Mouse (Mus musculus) lung, postnatal 0 days (tissue): ENCODE results near the gene Nkx2-5. TPM values are rescaled to one million over a fixed set of nuclear protein-coding genes. Genes with fewer than 3 reads are reported as not detected.

ENCODE experiments used
- ATAC-seq: fragments of 200-750 bp; cut with Nextera tagmentation; 2 replicates; pipeline ENCODE4 v1.8.0; 2017; ENCODE audit warnings: moderate library complexity
- DNase-seq: peaks from one replicate; pipeline ENCODE4 v3.0.0-alpha.2; 2016; ENCODE audit warnings: low spot score
- H3K27ac ChIP-seq: fragments of 300-500 bp; sonication (generic); 2 replicates; pipeline ENCODE4 v1.5.1; 2014; ENCODE audit warnings: antibody characterized with exemption, mild to moderate bottlenecking, low read length, mixed read lengths
- H3K27me3 ChIP-seq: fragments of 300-500 bp; sonication (generic); replicated peaks from 2 replicates; pipeline ENCODE4 v1.6.1; 2014; ENCODE audit warnings: low read length, mixed read lengths; ENCODE audit not compliant: insufficient read depth
- H3K36me3 ChIP-seq: fragments of 300-500 bp; sonication (generic); 2 replicates; pipeline ENCODE4 v1.6.1; 2014; ENCODE audit warnings: low read length, mixed read lengths; ENCODE audit not compliant: insufficient read depth
- H3K4me1 ChIP-seq: fragments of 300-500 bp; sonication (generic); 2 replicates; pipeline ENCODE4 v1.6.1; 2014; ENCODE audit warnings: antibody characterized with exemption, low read depth, low read length, mixed read lengths; ENCODE audit not compliant: insufficient read depth
- H3K4me2 ChIP-seq: fragments of 300-500 bp; sonication (generic); replicated peaks from 2 replicates; pipeline ENCODE4 v1.6.1; 2014; ENCODE audit warnings: low read depth, mild to moderate bottlenecking, low read length, moderate library complexity, mixed read lengths
- H3K4me3 ChIP-seq: fragments of 300-500 bp; sonication (generic); 2 replicates; pipeline ENCODE4 v1.5.1; 2014; ENCODE audit warnings: low read depth, low read length
- H3K9ac ChIP-seq: fragments of 300-500 bp; sonication (generic); replicated peaks from 2 replicates; pipeline ENCODE4 v1.6.1; 2014; ENCODE audit warnings: low read depth, mild to moderate bottlenecking
- H3K9me3 ChIP-seq: fragments of 300-500 bp; sonication (generic); 2 replicates; pipeline ENCODE4 v1.6.1; 2016; ENCODE audit warnings: low read length, mixed read lengths
- CTCF ChIP-seq: IDR thresholded peaks from 2 replicates; pipeline ENCODE4 v1.5.1; 2016; ENCODE audit warnings: antibody characterized with exemption, mild to moderate bottlenecking
- EP300 ChIP-seq: IDR thresholded peaks from 2 replicates; pipeline ENCODE4 v1.6.1; 2016; ENCODE audit warnings: antibody characterized with exemption, mild to moderate bottlenecking, control low read depth
- WGBS: fragments of 180-500 bp; shearing (Covaris S2); extraction: QIAGEN DNeasy Blood & Tissue Kit; methylation state at CpG from one replicate; pipeline ENCODE4 v1.1.7; 2014; 5-methylcytosine and 5-hydroxymethylcytosine counted together
- polyA plus RNA-seq: library from polyadenylated mRNA; unstranded; fragments of >200 nt; fragmentation: Nextera tagmentation; extraction: Ambion mirVana; gene quantifications from 2 replicates; pipeline ENCODE4 v1.2.1, GENCODE M21; 2015

Nkx2-5 gene
- polyA plus RNA-seq, 1 experiment from 2014 or later, result 0.38 TPM

DNA sequence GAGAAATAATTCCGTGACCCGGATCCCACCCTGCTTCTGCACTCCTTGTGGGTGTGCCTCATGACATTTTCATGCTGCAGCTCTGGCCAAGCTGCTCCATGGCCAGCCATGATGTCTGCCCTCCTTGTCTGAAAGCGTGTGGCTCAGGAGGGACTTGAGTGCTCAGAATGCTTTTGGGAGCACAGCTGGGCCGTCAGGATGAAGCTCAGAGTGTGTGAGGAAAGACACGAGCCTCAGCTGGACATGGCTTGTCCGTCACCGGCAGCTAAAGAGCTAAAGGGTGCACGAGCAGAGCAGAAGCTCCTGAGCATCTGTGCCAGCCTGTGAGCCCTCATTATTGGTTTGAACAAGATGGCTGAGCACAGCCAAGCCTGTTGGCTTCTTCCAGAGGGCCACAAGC, 28.7 kb upstream of the Nkx2-5 start:
- Histone ChIP-seq H3K36me3 (no peaks in the 10 kb centered on the region), H3K4me1 (no peaks in the 10 kb centered on the region), H3K9me3 (no peaks in the 10 kb centered on the region), H3K4me3 (no peak overlapping the region), H3K4me2 (no peak overlapping the region), H3K9ac (no peak overlapping the region), H3K27ac (peak overlapping the region; percentile 69), H3K27me3 (no peaks in the 10 kb centered on the region)
- ATAC-seq (peak; percentile 25; the same call in 1 of the 2 replicates), DNase-seq (no peak)
- WGBS, result 55% methylated on average over 8 of the region's 8 CpGs
- TF ChIP-seq EP300 (no peak), CTCF (no peak)

DNA sequence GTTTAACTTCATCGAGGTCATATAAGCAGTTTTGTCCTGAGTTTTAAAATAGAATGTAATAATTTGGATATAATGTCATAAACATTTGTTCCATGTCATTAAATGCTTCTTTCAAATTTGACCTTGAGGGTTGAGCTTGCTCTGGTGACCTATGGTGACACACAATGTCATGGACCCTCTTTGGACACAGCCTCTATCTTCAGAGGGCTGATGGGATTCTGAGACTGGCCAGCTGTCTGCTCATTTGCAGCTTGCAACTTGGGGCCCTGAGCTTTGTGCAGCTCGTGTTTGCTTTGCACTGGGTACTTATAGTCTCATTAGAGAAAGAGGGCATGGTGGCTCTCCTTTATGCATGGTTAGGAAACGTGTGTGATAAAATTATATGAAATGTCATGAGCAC, 28.1 kb upstream of the Nkx2-5 start:
- Histone ChIP-seq H3K4me1 (no peaks in the 10 kb centered on the region), H3K4me2 (no peak overlapping the region), H3K9ac (no peak overlapping the region), H3K36me3 (no peaks in the 10 kb centered on the region), H3K9me3 (no peaks in the 10 kb centered on the region), H3K27me3 (no peaks in the 10 kb centered on the region), H3K27ac (0 out of 2 replicates have a peak overlapping the region, but pooled peaks have one; percentile 69), H3K4me3 (no peak overlapping the region)
- DNase-seq, result peak; percentile 86
- TF ChIP-seq CTCF, result no peak
- peak; percentile 73 for TF ChIP-seq EP300
- 45% methylated on average over 3 of the region's 3 CpGs for WGBS
- peak; percentile 90 for ATAC-seq

DNA sequence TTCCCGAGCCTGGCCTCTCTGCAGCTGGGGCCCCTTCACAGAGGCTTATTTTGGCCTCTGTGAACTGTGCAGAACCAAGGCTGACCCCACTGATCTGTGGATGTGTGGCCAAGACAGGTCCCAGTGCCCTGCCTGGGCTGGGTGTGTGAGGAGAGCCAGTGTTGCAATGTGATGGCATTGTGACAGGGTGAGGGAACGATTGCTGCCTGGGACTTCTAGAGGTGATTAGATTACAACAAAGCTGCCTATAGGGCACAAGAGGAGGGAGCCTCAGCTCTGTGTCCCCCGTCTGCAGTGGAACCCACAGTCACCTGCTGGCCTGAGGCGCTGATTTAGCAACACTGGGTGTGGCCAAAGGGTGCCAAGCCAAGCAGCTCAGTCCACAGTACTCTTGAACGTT, 23.9 kb upstream of the Nkx2-5 start:
- Histone ChIP-seq H3K4me1 (no peaks in the 10 kb centered on the region), H3K27ac (no peak overlapping the region), H3K9ac (no peak overlapping the region), H3K36me3 (no peaks in the 10 kb centered on the region), H3K4me2 (no peak overlapping the region), H3K4me3 (no peak overlapping the region), H3K27me3 (no peaks in the 10 kb centered on the region), H3K9me3 (no peaks in the 10 kb centered on the region)
- WGBS, result 22% methylated on average over 5 of the region's 5 CpGs
- DNase-seq (peak; percentile 49), ATAC-seq (peak; percentile 29; the same call in 1 of the 2 replicates)
- no peak for TF ChIP-seq EP300
- no peak for TF ChIP-seq CTCF

DNA sequence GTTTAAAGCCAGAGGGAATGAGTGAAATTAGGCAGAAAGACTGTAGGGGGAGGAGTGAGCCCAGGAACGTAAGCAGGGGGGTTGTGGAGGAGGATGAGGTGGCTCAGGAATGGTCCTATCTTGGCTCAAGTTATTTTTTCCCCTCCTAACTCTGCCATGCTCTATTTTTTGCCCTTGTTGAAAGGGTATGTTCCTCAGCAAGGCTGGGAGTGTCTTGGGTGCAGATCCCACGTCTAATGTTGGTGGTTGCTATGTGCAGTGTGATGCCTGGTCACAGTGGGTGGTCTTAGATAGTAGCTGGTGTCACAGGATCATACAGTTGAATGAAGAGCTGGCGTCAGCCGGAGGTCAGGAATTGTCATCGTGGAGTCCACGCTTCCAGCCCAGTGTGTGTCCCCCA, 20.3 kb upstream of the Nkx2-5 start:
- Histone ChIP-seq H3K4me1 (no peaks in the 10 kb centered on the region), H3K9ac (no peak overlapping the region), H3K4me3 (no peak overlapping the region), H3K9me3 (no peaks in the 10 kb centered on the region), H3K27me3 (no peaks in the 10 kb centered on the region), H3K36me3 (no peaks in the 10 kb centered on the region), H3K27ac (no peak overlapping the region), H3K4me2 (no peak overlapping the region)
- TF ChIP-seq CTCF, result no peak; the same call in 1 of the 2 replicates
- no peak for TF ChIP-seq EP300
- DNase-seq (no peak), ATAC-seq (no peak)
- 44% methylated on average over 6 of the region's 6 CpGs for WGBS

DNA sequence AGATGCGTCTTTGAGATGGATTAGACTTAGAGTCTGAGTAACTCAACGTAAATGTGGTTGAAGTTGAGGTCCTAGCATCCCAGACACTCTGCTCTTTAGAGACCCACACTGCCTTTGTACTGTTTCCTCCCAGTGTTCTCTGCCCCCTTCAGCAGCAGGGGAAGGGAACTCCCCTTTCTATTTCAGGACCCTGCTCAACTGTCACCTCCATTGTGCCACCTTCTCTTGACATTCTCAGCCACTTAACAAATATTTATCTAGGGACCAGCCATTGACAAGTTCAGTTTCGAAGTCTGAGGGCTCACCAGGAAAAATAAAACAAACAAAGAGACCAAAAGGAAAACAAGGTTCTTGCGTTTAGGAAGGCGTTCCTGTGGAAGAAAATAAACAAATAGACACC, 19.5 kb upstream of the Nkx2-5 start:
- H3K4me2 ChIP-seq, result no peak overlapping the region
- no peak for ATAC-seq
- no peak overlapping the region for H3K4me3 ChIP-seq
- H3K4me1 ChIP-seq, result no peaks in the 10 kb centered on the region
- H3K9ac ChIP-seq, result no peak overlapping the region
- H3K27ac ChIP-seq, result no peak overlapping the region
- no peaks in the 10 kb centered on the region for H3K36me3 ChIP-seq
- no peaks in the 10 kb centered on the region for H3K9me3 ChIP-seq
- H3K27me3 ChIP-seq, result 0 out of 2 replicates have a peak, but pooled peaks cover 1% of the 10 kb centered on the region
- DNase-seq, result no peak
- TF ChIP-seq CTCF, result no peak
- no peak for TF ChIP-seq EP300
- WGBS, result 22% methylated on average over 5 of the region's 5 CpGs

DNA sequence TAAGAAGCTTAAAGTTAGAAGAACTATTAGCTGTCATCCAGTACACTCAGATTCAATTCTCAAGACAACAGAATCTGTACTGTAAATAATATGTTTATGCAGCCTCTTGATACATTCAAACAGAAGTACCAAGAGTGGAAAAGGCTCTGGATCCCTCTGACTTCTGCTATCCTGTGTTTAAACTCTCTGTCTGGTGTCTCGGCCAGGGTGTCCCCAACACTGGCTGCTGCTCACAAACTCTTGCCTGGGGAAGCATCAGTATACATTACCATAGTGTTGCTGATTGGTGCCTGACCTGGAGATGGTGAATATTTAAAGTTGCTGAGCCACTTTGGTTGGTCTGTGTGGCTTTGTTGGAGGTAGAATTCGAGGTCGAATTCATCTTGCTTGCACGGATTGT, 17.0 kb upstream of the Nkx2-5 start:
- H3K4me1 ChIP-seq, result no peaks in the 10 kb centered on the region
- ATAC-seq (peak; percentile 43), DNase-seq (no peak)
- peaks cover 7% of the 10 kb centered on the region; the same call in 1 of the 2 replicates for H3K27me3 ChIP-seq
- H3K9ac ChIP-seq, result no peak overlapping the region
- no peaks in the 10 kb centered on the region for H3K9me3 ChIP-seq
- H3K27ac ChIP-seq, result 0 out of 2 replicates have a peak overlapping the region, but pooled peaks have one; percentile 43
- TF ChIP-seq EP300, result no peak
- no peak for TF ChIP-seq CTCF
- WGBS, result 34% methylated on average over 4 of the region's 4 CpGs
- no peaks in the 10 kb centered on the region for H3K36me3 ChIP-seq
- H3K4me2 ChIP-seq, result no peak overlapping the region
- no peak overlapping the region for H3K4me3 ChIP-seq

DNA sequence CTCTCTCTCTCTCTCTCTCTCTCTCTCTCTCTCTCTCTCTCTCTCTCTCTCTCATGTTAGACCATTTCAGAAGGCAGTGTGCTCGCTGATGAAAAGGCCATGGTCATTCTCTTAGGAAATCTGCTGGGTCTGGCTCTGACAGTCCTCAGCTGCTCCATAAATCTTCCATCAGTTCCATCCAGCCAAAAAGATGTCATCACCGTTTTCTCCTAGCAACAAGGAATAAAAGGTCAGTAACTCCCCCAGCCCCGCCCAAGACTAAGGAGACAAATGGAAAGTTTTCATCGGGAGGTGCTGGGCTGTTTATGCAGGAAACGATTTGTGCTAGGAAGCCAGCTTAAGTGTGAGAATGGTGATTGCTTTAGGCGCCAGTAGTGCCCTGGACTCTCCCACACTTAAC, 16.6 kb upstream of the Nkx2-5 start:
- Histone ChIP-seq H3K27ac (0 out of 2 replicates have a peak overlapping the region, but pooled peaks have one; percentile 43), H3K9me3 (no peaks in the 10 kb centered on the region), H3K9ac (no peak overlapping the region), H3K4me2 (no peak overlapping the region), H3K4me3 (no peak overlapping the region), H3K27me3 (peaks cover 11% of the 10 kb centered on the region; the same call in 1 of the 2 replicates), H3K36me3 (no peaks in the 10 kb centered on the region), H3K4me1 (no peaks in the 10 kb centered on the region)
- DNase-seq, result peak; percentile 92
- peak; percentile 90 for ATAC-seq
- WGBS, result 12% methylated on average over 6 of the region's 6 CpGs
- no peak for TF ChIP-seq CTCF
- TF ChIP-seq EP300, result peak; percentile 66
